Comparison of ENCODE assay signal across 16 mouse cellular contexts in the genomic region with DNA sequence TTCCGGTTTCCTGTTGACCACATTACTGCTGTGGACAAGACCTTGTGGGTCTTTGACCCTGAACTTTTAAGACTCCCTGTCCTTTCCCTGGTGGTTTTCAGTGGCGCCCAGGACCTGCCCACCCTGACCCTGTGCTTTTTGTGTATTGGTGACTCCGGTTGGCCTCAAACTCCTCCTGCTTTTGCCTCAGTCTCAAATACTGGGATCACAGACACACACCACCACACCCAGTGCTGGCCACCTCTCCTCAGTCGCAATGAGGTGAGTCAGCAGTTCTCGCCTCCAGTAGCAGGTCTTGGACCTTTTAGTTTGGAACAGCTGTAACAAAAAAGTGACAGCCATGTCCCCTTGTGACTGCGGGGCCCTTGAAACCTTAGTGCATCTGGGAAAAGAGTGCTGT. TPM values are rescaled to one million over a fixed set of nuclear protein-coding genes. Genes with fewer than 3 reads are reported as not detected.
DNase-seq lines count a peak whose midpoint lies in the region; ATAC-seq and TF ChIP-seq lines count a peak whose summit lies in the region.
"Had no signal": no experiment of that assay in that cellular context is flagged by ENCODE, and none has a peak within 500 bp of the region (broad histone marks: within the 10 kb centered on the region; RNA-seq: fewer than 3 reads in every experiment).

No protein-coding gene starts in this region.

- peak; percentile 20; the same call in 1 of the 2 replicates for ATAC-seq in liver, embryonic 13.5 days (ENCODE audit: low read depth)
- no peak for ATAC-seq in intestine, embryonic 15.5 days
- ATAC-seq: forebrain, embryonic 16.5 days; intestine, postnatal 0 days had no signal

- H3K9me3 ChIP-seq in liver, embryonic 13.5 days (replicated peaks): no peaks in the 10 kb centered on the region
- no peaks in the 10 kb centered on the region for H3K9me3 ChIP-seq in intestine, embryonic 15.5 days
- H3K9me3 ChIP-seq: embryonic facial prominence, embryonic 10.5 days; lung, embryonic 15.5 days had no signal

- H3K4me1 ChIP-seq in bone marrow, adult 2 months (ENCODE audit: control insufficient read depth, insufficient read depth, low read length): peaks cover 6% of the 10 kb centered on the region
- H3K4me1 ChIP-seq in liver, embryonic 13.5 days (replicated peaks): peaks cover 84% of the 10 kb centered on the region
- peaks cover 18% of the 10 kb centered on the region for H3K4me1 ChIP-seq in intestine, embryonic 15.5 days (replicated peaks)

- H3K27me3 ChIP-seq in liver, embryonic 13.5 days: no peaks in the 10 kb centered on the region
- H3K27me3 ChIP-seq in intestine, embryonic 15.5 days (replicated peaks): no peaks in the 10 kb centered on the region
- H3K27me3 ChIP-seq: lung, embryonic 15.5 days had no signal

- peak overlapping the region; percentile 93 for H3K27ac ChIP-seq in gastrocnemius, adult 2 months
- H3K27ac ChIP-seq in bone marrow, adult 2 months (ENCODE audit: control insufficient read depth, insufficient read depth, low read depth, low read length, poor library complexity): peak overlapping the region; percentile 51
- H3K27ac ChIP-seq in liver, embryonic 13.5 days: peak overlapping the region; percentile 96
- no peak overlapping the region for H3K27ac ChIP-seq in intestine, embryonic 15.5 days
- H3K27ac ChIP-seq: embryonic facial prominence, embryonic 10.5 days had no signal

- DNase-seq in gastrocnemius, adult 2 months: peak; percentile 68
- DNase-seq in gastrocnemius, postnatal 4 days (ENCODE audit: low spot score in 2 of 2): no peak
- peak; percentile 82 for DNase-seq in 416B (ENCODE audit: low read depth)
- DNase-seq in liver, embryonic 13.5 days: peak; percentile 75
- DNase-seq in kidney, postnatal 10 days: no peak
- DNase-seq in kidney, adult 11 months: no peak
- DNase-seq: cerebellum, adult 18-20 months; heart, postnatal 14 days; thymus, postnatal 25 days had no signal

- no peak overlapping the region for H3K4me3 ChIP-seq in gastrocnemius, adult 2 months
- H3K4me3 ChIP-seq in bone marrow, adult 2 months (replicated peaks; ENCODE audit: control insufficient read depth, low read depth, low read length): no peak overlapping the region
- no peak overlapping the region for H3K4me3 ChIP-seq in liver, embryonic 13.5 days (replicated peaks)
- no peak overlapping the region for H3K4me3 ChIP-seq in intestine, embryonic 15.5 days (replicated peaks)
- H3K4me3 ChIP-seq: embryonic facial prominence, embryonic 10.5 days; lung, embryonic 15.5 days had no signal

- no peak for TF ChIP-seq CTCF in gastrocnemius, adult 2 months (IDR thresholded peaks at IDR 0.05)
- no peak for TF ChIP-seq CTCF in bone marrow, adult 2 months (IDR thresholded peaks at IDR 0.05; ENCODE audit: control insufficient read depth, insufficient read depth, low read length)

- no peaks in the 10 kb centered on the region for H3K36me3 ChIP-seq in liver, embryonic 13.5 days
- no peaks in the 10 kb centered on the region for H3K36me3 ChIP-seq in intestine, embryonic 15.5 days
- H3K36me3 ChIP-seq: embryonic facial prominence, embryonic 10.5 days; lung, embryonic 15.5 days had no signal

- intact Hi-C loops in gastrocnemius, adult 2 months (cut with DNase I): loop anchor here (10.0 kb wide), 1 partner anchor 87 kb away; no protein-coding TSS in a partner anchor

- TF ChIP-seq POLR2A in bone marrow, adult 2 months (IDR thresholded peaks at IDR 0.05; ENCODE audit: borderline replicate concordance, control insufficient read depth, low read depth, low read length): no peak

- peak overlapping the region; percentile 50 for H3K4me2 ChIP-seq in liver, embryonic 13.5 days
- H3K4me2 ChIP-seq in intestine, embryonic 15.5 days (replicated peaks): no peak overlapping the region

- 68% methylated on average over 6 of the region's 6 CpGs for WGBS in bone marrow, adult 2 months
- 50% methylated on average over 6 of the region's 6 CpGs for WGBS in liver, embryonic 13.5 days (ENCODE audit: insufficient replicate concordance)
- 81% methylated on average over 6 of the region's 6 CpGs for WGBS in intestine, embryonic 15.5 days

- H3K9ac ChIP-seq in liver, embryonic 13.5 days: peak overlapping the region; percentile 59
- no peak overlapping the region for H3K9ac ChIP-seq in intestine, embryonic 15.5 days
- H3K9ac ChIP-seq: lung, embryonic 15.5 days had no signal

RNA-seq across cellular contexts. Expression of a gene that starts 2.7 kb away (rescaled TPM):
- 1 to 10 TPM; 3.6 to 3.9 TPM for total RNA-seq in gastrocnemius, adult 2 months (2021)
- total RNA-seq in gastrocnemius, postnatal 4 days (2021): 1 to 10 TPM; 8.3 to 9.1 TPM
- 4.3 and 7.0 TPM in 2 replicates for polyA plus RNA-seq in bone marrow, adult 2 months (2011; ENCODE audit: insufficient read depth, insufficient read length, low replicate concordance, missing spikeins)
- 8.2 and 9.2 TPM in 2 replicates for polyA plus RNA-seq in liver, embryonic 13.5 days (2015; fragmentation: Nextera tagmentation; extraction: Ambion mirVana)
- 9.4 and 9.7 TPM in 2 replicates for polyA plus RNA-seq in intestine, embryonic 15.5 days (2015; fragmentation: Nextera tagmentation; extraction: Ambion mirVana)

RNA-seq across cellular contexts. Expression of a gene that starts 56.8 kb away (rescaled TPM):
- total RNA-seq in gastrocnemius, adult 2 months (2021): under 1 TPM; 0.17 to 0.18 TPM
- total RNA-seq in gastrocnemius, postnatal 4 days (2021): under 1 TPM; 0.88 to 0.91 TPM
- not detected in 2 replicates for polyA plus RNA-seq in bone marrow, adult 2 months (2011; ENCODE audit: insufficient read depth, insufficient read length, low replicate concordance, missing spikeins)
- 0.15 TPM in 2 replicates for polyA plus RNA-seq in liver, embryonic 13.5 days (2015; fragmentation: Nextera tagmentation; extraction: Ambion mirVana)
- 0.99 and 1.4 TPM in 2 replicates for polyA plus RNA-seq in intestine, embryonic 15.5 days (2015; fragmentation: Nextera tagmentation; extraction: Ambion mirVana)
- total RNA-seq: megakaryocyte-erythroid progenitor cell, adult 5-6 weeks had no signal

Comparison
In these comparisons a context has a peak if more than half of its experiments do, and no peak if none do; other contexts are left out.
1. DNase-seq: peak in gastrocnemius, adult 2 months (single experiment), 416B (single experiment) and liver, embryonic 13.5 days (single experiment); none in gastrocnemius, postnatal 4 days (0 of 2), kidney, postnatal 10 days (single experiment) and kidney, adult 11 months (single experiment).